Mouse (Mus musculus) midbrain, embryonic 13.5 days (tissue): ENCODE measurements around the gene Enpp7. TPM values are rescaled to one million over a fixed set of nuclear protein-coding genes. Genes with fewer than 3 reads are reported as not detected.

Experiments
- ATAC-seq: fragments of 200-750 bp; cut with Nextera tagmentation; 2 replicates; pipeline ENCODE4 v1.8.0; 2017; ENCODE audit warnings: mild to moderate bottlenecking, moderate TSS enrichment, moderate library complexity
- H3K27ac ChIP-seq: fragments of 300-500 bp; sonication (generic); 2 replicates; pipeline ENCODE4 v1.5.1; 2015; ENCODE audit warnings: inconsistent platforms, mild to moderate bottlenecking, moderate library complexity
- H3K27me3 ChIP-seq: fragments of 300-500 bp; sonication (generic); 2 replicates; pipeline ENCODE4 v1.6.1; 2015; ENCODE audit warnings: mild to moderate bottlenecking, inconsistent platforms
- H3K36me3 ChIP-seq: fragments of 300-500 bp; sonication (generic); 2 replicates; pipeline ENCODE4 v1.6.1; 2015; ENCODE audit warnings: mild to moderate bottlenecking, inconsistent platforms
- H3K4me1 ChIP-seq: fragments of 300-500 bp; sonication (generic); replicated peaks from 2 replicates; pipeline ENCODE4 v1.6.1; 2015; ENCODE audit warnings: inconsistent platforms
- H3K4me2 ChIP-seq: fragments of 300-500 bp; sonication (generic); replicated peaks from 2 replicates; pipeline ENCODE4 v1.6.1; 2015; ENCODE audit warnings: moderate library complexity, mild to moderate bottlenecking, inconsistent platforms
- H3K4me3 ChIP-seq: fragments of 300-500 bp; sonication (generic); replicated peaks from 2 replicates; pipeline ENCODE4 v1.5.1; 2015; ENCODE audit warnings: mild to moderate bottlenecking, inconsistent platforms
- H3K9ac ChIP-seq: fragments of 300-500 bp; sonication (generic); replicated peaks from 2 replicates; pipeline ENCODE4 v1.6.1; 2015; ENCODE audit warnings: mild to moderate bottlenecking, inconsistent platforms
- H3K9me3 ChIP-seq: fragments of 300-500 bp; sonication (generic); 2 replicates; pipeline ENCODE4 v1.6.1; 2016; ENCODE audit warnings: mild to moderate bottlenecking, inconsistent platforms
- WGBS: fragments of 180-500 bp; shearing (Covaris S2); methylation state at CpG from one replicate; pipeline ENCODE4 v1.1.7; 2015; 5-methylcytosine and 5-hydroxymethylcytosine counted together
- polyA plus RNA-seq: library from polyadenylated mRNA; unstranded; fragments of >200 nt; fragmentation: Nextera tagmentation; extraction: Ambion mirVana; gene quantifications from 2 replicates; pipeline ENCODE4 v1.2.1, GENCODE M21; 2015

Gene Enpp7
- polyA plus RNA-seq, 1 experiment from 2014 or later = not detected

DNA sequence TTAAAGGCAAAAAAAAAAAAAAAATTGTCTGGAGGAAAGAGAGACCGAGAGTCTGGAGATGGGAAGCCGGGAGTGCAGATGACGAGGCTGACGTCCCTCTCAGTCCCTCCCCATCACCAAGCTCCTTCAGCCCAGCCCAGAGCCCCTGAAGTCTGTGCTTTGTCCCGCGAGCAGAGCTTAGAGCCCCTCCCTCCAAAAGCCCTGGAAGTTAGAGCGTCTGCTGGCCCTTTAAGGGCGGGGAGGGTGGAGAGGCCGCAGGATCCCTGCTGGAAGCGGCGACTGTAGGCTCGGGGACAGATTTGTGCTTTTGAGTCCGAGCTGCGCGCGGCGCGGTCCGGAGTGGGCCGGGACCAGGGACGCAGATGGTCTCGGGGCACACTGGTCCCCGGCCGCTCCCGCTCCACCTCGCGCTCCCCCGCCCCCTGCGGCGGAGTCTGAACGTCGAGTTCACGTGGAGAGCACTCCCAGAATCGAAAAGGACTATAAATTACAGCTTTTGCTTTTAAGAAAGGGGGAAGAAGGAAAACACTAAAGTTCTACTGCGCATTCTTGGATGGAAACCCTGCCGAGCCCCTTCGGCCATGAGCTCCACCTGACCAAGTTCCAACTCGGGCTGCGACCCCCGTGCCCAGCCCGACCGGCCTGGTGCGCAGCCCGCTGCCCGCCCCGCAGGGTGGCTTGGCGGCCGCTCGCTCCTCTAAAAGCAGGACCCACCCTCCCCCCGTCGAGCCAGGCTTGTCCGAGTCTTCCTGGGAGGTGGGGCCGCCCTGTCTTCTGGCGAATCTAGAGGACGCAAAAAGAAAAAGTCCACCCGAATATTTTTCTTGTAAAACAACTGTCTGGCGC, 49.2 kb downstream of the Enpp7 start:
- WGBS = 1% methylated on average over 57 of the region's 57 CpGs
- Histone ChIP-seq H3K4me2 (peak overlapping the region; percentile 83), H3K9ac (peak overlapping the region; percentile 65), H3K4me3 (peak overlapping the region; percentile 47), H3K4me1 (peaks cover 79% of the 10 kb centered on the region), H3K9me3 (no peaks in the 10 kb centered on the region), H3K27ac (no peak overlapping the region), H3K36me3 (peaks cover 7% of the 10 kb centered on the region), H3K27me3 (peaks cover 61% of the 10 kb centered on the region)
- ATAC-seq = no peak

DNA sequence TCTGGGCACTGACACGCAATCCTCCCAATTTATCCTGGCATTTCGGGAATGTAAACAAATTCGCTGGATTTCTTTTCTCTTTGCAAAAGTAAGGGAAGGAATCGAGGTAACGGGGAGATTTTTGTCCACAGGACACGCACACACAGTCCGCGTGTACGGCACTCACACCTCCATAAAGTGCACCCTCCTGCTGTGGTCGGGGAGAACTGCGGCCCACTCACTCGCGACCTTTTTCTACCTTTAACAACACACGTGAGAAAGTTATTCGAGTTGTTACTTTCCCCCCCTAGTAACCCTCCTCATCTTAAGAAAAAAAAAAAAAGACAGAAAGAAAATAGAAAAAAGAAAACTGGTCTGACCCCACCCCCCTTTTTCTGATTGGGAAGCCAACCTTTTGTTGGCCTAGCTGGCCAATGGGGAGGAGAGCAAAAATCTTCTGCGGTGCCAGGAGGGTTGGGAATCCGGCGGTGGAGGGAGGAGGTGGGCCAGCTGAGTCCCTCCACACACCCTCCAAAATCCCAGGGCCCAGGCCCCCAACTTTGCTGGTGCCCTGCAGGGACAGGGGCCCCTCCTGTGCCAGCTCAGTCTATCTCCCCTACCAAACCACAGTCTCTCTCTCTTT, 49.9 kb downstream of the Enpp7 start:
- Histone ChIP-seq H3K27ac (no peak overlapping the region), H3K9ac (no peak overlapping the region)
- no peak for ATAC-seq

DNA sequence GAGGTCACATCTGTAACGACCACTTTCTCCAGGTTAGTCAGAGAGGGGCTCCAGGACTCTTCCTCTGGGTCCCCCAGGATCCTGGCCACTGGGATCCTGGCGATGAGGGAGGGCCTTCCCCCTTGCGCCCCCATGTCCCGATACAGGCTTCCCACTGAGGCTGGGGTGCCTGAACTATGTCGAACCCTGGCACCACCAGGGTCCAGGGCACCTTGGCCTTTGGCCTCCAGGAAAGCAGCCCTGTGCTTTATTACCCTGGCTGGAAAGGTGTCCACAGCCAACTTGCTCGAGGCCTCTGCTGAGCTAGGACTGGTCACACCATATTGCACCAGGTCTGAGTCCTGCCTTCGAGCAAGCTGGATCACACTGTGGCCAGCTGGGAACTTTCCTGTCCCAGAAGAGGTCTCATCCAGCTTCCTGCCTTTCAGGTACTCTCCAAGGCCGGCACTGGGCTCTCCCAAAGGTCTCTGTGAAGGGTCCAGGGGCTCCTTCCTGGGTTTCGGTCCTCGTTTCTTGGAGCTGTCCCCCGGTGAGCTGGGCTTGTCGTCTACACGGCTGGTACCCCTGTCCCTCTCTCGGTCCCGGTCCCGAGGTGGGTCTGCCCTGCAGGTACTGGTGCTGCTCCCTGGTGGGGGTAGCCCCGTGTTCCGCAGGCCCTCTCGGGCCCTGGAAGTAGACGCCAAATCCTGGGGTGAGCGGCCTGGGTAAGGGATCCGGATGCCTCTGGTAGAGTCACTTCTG, 50.9 kb downstream of the Enpp7 start:
- whole genome bisulfite sequencing = 29% methylated on average over 22 of the region's 22 CpGs
- ATAC-seq = no peak
- H3K9ac ChIP-seq = no peak overlapping the region; the same call in 1 of the 2 replicates
- no peak overlapping the region for H3K27ac ChIP-seq
- H3K4me3 ChIP-seq = peak overlapping the region; percentile 3
- peaks cover 81% of the 10 kb centered on the region for H3K4me1 ChIP-seq
- H3K27me3 ChIP-seq = peaks cover 76% of the 10 kb centered on the region
- H3K4me2 ChIP-seq = peak overlapping the region; percentile 83
- no peaks in the 10 kb centered on the region for H3K9me3 ChIP-seq
- H3K36me3 ChIP-seq = peaks cover 7% of the 10 kb centered on the region

More for the DNA sequence above, 49.9 kb downstream of the Enpp7 start:
- peak overlapping the region; percentile 83 for H3K4me2 ChIP-seq
- H3K4me1 ChIP-seq = peaks cover 86% of the 10 kb centered on the region
- no peaks in the 10 kb centered on the region for H3K9me3 ChIP-seq
- peaks cover 69% of the 10 kb centered on the region for H3K27me3 ChIP-seq
- H3K4me3 ChIP-seq = peak overlapping the region; percentile 47
- WGBS = 3% methylated on average over 18 of the region's 18 CpGs
- peaks cover 7% of the 10 kb centered on the region for H3K36me3 ChIP-seq

DNA sequence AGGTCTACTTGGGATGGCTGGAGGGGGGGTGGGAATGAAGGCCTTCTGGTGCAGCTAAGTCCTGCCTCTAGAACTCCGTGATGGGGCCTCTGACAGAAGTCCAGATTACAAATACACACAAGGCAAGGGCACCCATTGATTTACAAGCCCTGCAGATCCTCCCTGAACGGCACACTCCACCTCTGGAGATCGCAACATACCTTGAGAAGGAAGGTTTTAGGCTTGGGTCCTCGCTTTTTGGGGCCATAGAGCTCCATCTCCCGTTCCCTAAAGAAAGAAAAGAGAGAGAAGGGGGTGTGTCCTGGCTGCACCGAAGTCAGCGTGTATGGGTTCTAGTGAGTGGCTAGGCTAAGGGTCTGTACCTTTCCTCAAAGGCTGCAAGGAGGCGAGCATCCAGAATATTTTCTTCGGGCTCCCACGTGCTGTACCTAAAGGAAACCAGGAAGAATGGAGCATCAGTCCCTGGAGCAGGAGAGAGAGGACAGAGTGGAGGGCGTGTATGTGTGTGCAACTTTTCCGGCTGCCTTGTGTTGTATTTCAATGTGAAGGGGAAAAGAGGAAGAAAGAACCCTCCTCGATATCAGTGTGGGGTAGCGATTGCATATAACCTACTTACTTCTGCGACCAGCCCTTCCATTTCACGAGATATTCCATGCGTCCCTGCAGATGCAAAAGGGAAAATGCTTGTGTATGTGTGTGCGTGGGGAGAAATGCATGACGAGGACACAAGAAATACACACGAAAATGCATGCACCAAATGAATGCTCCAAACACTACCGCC, 51.9 kb downstream of the Enpp7 start:
- Histone ChIP-seq H3K4me3 (peak overlapping the region; percentile 80), H3K4me2 (peak overlapping the region; percentile 83), H3K27me3 (peaks cover 76% of the 10 kb centered on the region), H3K27ac (peak overlapping the region; percentile 92), H3K4me1 (peaks cover 81% of the 10 kb centered on the region), H3K9ac (peak overlapping the region; percentile 93), H3K36me3 (peaks cover 7% of the 10 kb centered on the region), H3K9me3 (no peaks in the 10 kb centered on the region)
- no peak for ATAC-seq
- 4% methylated on average over 21 of the region's 21 CpGs for WGBS

DNA sequence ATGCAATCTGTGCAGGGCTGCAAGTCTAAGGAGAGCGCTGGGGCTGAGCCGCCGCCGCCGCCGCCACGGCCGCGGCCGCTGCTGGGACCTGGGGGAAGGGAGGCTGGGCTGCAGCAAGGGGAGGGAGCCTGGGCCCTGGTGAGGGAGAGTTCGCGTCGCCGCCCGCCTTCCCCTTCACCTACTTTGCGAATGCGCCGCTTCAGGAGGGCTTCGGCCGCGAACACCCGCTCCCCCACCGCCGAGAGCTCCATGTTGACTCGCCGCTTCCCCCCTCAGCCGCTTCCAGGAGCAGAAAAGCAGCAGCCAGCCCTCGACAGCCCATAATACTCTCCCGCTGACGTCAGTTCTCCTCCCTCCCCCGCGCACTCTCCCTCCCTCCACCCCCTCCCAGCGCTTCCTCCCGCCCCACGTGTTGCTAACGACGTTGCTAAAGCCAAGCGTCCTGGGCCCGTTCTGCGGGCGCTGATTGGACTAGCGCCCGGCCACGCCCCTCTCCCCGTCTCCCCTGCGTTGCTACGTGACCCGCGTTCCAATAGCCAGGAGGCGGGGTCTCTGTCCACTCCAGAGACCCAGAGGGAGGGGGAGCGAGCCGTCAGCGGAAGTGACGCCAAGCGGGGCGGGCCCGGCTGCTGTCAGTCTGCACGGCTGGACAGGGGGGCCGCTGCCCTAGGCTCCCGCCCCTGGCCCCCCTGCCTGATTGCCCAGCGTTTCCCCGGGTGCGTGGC, 52.8 kb downstream of the Enpp7 start, which contains the start of gene Cbx8:
Gene Cbx8, minus strand, starts transcription at position 370 of the 725 bp plus-strand sequence.
- peak within 1 kb of the TSS; percentile 88 for H3K4me2 ChIP-seq
- peaks cover 75% of the 10 kb centered on the region for H3K4me1 ChIP-seq
- H3K9me3 ChIP-seq = no peaks in the 10 kb centered on the region
- H3K9ac ChIP-seq = peak within 1 kb of the TSS; percentile 93
- H3K27ac ChIP-seq = peak within 1 kb of the TSS; percentile 92
- H3K4me3 ChIP-seq = peak within 1 kb of the TSS; percentile 80
- peak; percentile 88 for ATAC-seq
- under 1% methylated on average over 63 of the region's 63 CpGs for WGBS
- H3K27me3 ChIP-seq = peaks cover 76% of the 10 kb centered on the region
- peaks cover 7% of the 10 kb centered on the region for H3K36me3 ChIP-seq

DNA sequence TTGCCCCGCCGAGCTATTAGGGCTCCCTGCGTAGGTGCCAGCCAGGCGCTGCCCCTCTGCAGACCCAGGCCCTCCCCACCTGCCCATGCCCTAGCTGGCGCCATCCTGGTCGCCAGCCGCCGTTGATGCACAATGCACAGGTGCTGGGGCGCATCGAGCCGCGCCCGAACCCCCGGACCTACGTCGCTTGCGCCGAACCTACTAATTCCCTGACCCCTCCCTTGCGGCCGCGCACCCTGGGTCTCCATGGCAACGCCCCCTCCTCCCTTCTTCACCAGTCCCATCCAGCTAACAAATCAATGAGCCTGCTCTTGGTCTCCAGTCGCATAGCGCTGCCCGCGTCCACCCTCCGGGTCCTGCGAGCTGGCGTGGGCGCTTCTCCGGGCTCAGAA, 53.3 kb downstream of the Enpp7 start:
- Histone ChIP-seq H3K4me3 (peak overlapping the region; percentile 80), H3K27me3 (peaks cover 76% of the 10 kb centered on the region), H3K9ac (peak overlapping the region; percentile 88), H3K4me1 (peaks cover 73% of the 10 kb centered on the region), H3K27ac (peak overlapping the region; percentile 89), H3K9me3 (no peaks in the 10 kb centered on the region), H3K36me3 (peaks cover 7% of the 10 kb centered on the region), H3K4me2 (peak overlapping the region; percentile 88)
- peak; percentile 85 for ATAC-seq
- under 1% methylated on average over 31 of the region's 31 CpGs for WGBS

DNA sequence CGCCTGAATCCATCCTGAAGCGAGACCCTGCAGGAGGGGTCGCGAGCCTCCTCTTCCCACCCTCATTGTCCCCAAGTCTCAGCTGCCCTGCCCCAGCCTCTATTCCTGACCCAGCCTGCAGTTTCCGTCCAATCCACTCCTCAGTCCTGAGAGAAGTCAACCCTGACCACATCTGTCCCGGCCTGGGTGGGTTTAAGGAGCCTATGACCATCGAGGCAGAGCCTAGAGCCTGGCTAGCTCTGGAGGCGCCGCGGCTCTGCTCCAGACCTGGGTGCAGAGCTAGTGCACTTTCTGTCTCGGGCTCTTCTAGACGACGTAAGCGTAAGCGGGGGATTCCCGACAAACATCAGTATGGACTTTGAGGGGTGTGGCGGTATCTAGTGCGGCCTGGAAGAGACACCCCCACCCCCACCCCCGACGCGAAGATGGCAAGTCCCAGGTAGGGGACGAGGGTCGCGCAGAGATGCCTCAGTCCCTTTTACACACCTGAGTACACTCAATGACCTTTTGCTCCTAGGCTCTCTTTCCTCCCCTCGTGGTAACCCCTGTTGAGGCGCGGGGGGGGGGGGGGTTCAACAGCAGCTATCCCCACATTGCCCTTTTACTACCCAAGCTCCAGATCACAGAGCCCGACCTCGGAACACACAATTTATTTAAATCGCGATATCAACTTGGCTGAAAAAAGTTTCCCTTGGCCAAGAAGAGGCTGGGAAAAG, 53.9 kb downstream of the Enpp7 start:
- ATAC-seq = peak; percentile 32
- peak overlapping the region; percentile 80 for H3K4me3 ChIP-seq
- H3K27ac ChIP-seq = peak overlapping the region; percentile 89
- H3K4me2 ChIP-seq = peak overlapping the region; percentile 88
- peak overlapping the region; percentile 88 for H3K9ac ChIP-seq
- H3K27me3 ChIP-seq = peaks cover 77% of the 10 kb centered on the region
- WGBS = 2% methylated on average over 31 of the region's 31 CpGs
- H3K9me3 ChIP-seq = no peaks in the 10 kb centered on the region
- H3K36me3 ChIP-seq = peaks cover 7% of the 10 kb centered on the region
- peaks cover 73% of the 10 kb centered on the region for H3K4me1 ChIP-seq

Other genes starting within 250 kb of the Enpp7 start
- 28.2 and 29.9 TPM in 2 replicates for gene Rbfox3, start 76.6 kb upstream of the Enpp7 start, polyA plus RNA-seq
- 34.7 and 35.5 TPM in 2 replicates for gene Cbx2, start 34.8 kb downstream of the Enpp7 start, polyA plus RNA-seq
- 9.8 and 15.2 TPM in 2 replicates for gene Cbx8, start 52.8 kb downstream of the Enpp7 start, polyA plus RNA-seq
- gene Cbx4, start 98.0 kb downstream of the Enpp7 start, polyA plus RNA-seq = 14.1 and 16.3 TPM in 2 replicates
- gene Tbc1d16, start 240.3 kb downstream of the Enpp7 start, polyA plus RNA-seq = 50.0 and 53.1 TPM in 2 replicates
- gene Ccdc40, start 240.4 kb downstream of the Enpp7 start, polyA plus RNA-seq = 17.6 and 18.1 TPM in 2 replicates